Mouse (Mus musculus): ENCODE measurements at regions not wholly inside any gene's neighbourhood (a gene's known extent, or its start where the extent isn't known, plus 50 kb on each side); places are given as distances from the start of the nearest gene placed in this dataset.

DNA sequence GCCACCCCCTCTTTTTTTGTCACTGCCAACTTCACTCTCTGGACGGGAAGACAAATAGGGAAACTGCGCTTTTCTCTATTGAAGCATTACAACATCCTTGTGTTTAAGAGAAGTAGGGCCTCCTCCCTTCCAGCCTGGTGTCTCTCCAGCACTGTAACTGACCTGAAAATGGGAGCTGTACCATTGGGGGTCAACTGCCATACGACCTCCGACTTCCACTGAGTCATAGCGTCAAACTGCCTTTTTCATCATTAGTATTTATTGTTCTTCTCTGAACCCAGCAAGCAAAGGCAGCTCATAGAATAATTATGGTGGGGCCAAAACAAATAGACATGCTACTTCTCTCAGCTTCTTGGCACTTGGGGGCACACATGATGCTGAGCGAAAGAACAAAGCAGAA is 301.2 kb upstream of the Jag1 start:
- H3K9ac ChIP-seq, result no peak overlapping the region
- H3K4me3 ChIP-seq (replicated peaks), result no peak overlapping the region
- no peaks in the 10 kb centered on the region for H3K27me3 ChIP-seq
- no peaks in the 10 kb centered on the region for H3K36me3 ChIP-seq (replicated peaks)
- no peak overlapping the region for H3K27ac ChIP-seq
- WGBS, result 86% methylated on average over 6 of the region's 6 CpGs
- no peak for ATAC-seq (ENCODE audit: low FRiP score)
- no peaks in the 10 kb centered on the region for H3K9me3 ChIP-seq
- no peaks in the 10 kb centered on the region for H3K4me1 ChIP-seq
- no peak overlapping the region for H3K4me2 ChIP-seq

DNA sequence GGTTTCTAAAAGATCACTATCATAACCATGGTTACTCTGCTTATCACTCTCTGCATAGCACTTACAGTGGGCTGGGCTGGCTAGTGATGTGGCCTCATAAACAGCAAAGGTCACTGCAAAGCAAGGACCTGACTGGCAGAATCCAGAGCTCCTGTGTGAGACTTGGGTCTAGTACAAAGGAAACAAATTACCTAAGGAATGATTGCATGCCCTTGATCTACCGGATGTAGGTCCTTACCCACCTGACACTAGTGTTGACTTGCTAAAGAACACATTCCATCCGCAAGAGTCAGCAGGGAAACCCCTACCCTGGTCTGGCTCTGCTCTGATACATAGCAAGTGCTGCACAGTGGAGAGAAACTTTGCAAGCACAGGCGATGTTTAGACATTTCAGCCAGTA is 297.0 kb upstream of the Jag1 start:
- H3K36me3 ChIP-seq (replicated peaks), result no peaks in the 10 kb centered on the region
- no peak overlapping the region for H3K9ac ChIP-seq
- H3K4me3 ChIP-seq (replicated peaks), result no peak overlapping the region
- no peaks in the 10 kb centered on the region for H3K9me3 ChIP-seq
- H3K4me1 ChIP-seq, result no peaks in the 10 kb centered on the region
- no peak overlapping the region for H3K27ac ChIP-seq
- WGBS, result 91% methylated on average over 3 of the region's 3 CpGs
- no peak for ATAC-seq (ENCODE audit: low FRiP score)
- no peak overlapping the region for H3K4me2 ChIP-seq
- no peaks in the 10 kb centered on the region for H3K27me3 ChIP-seq

DNA sequence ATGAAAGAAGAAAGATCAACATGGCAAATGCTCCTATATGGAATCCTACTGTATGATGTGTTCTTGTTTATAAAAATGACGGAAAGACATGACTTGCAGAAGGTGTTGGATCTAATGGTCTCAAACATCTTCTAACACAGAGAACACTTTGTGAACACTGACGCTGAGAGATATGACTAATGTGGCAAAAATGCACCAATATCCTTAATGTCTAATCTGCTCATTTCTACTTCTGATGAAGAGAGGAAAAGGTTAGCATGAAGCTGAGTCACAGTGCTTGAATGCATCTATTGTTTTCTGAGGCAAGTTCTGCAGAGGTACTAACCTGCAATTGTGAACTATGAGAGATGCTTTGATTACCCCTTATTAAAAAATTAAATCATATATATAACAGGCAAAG is 293.2 kb upstream of the Jag1 start:
- Histone ChIP-seq H3K4me3 (replicated peaks) (no peak overlapping the region), H3K4me2 (no peak overlapping the region), H3K4me1 (no peaks in the 10 kb centered on the region), H3K9me3 (no peaks in the 10 kb centered on the region), H3K27ac (no peak overlapping the region), H3K27me3 (no peaks in the 10 kb centered on the region), H3K9ac (no peak overlapping the region), H3K36me3 (replicated peaks) (no peaks in the 10 kb centered on the region)
- 92% methylated on average over 2 of the region's 2 CpGs for WGBS
- no peak for ATAC-seq (ENCODE audit: low FRiP score)

DNA sequence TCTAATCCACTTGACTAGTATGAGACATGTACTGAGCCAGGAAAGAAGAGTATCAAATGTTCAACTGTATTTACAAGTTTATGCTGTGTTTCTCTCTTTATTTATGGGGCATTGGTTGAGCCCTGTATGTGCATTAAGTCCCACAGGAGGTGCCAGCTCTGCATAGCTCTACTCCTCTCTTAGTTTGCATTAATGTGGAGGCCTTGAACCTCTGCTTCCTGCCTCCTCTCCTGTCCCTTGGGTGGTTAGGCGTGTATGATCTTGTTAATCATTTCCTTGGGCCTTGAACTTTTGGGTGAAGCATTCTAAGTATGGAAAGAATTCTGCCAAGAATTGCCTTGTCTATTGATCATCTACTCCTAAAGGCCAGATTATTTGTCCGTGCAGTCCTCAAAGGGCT is 291.9 kb upstream of the Jag1 start:
- no peak overlapping the region for H3K9ac ChIP-seq
- no peak overlapping the region for H3K4me3 ChIP-seq (replicated peaks)
- 87% methylated on average over 2 of the region's 2 CpGs for WGBS
- no peaks in the 10 kb centered on the region for H3K4me1 ChIP-seq
- no peak overlapping the region for H3K27ac ChIP-seq
- no peaks in the 10 kb centered on the region for H3K36me3 ChIP-seq (replicated peaks)
- no peak for ATAC-seq (ENCODE audit: low FRiP score)
- no peak overlapping the region for H3K4me2 ChIP-seq
- H3K27me3 ChIP-seq, result no peaks in the 10 kb centered on the region
- H3K9me3 ChIP-seq, result no peaks in the 10 kb centered on the region

DNA sequence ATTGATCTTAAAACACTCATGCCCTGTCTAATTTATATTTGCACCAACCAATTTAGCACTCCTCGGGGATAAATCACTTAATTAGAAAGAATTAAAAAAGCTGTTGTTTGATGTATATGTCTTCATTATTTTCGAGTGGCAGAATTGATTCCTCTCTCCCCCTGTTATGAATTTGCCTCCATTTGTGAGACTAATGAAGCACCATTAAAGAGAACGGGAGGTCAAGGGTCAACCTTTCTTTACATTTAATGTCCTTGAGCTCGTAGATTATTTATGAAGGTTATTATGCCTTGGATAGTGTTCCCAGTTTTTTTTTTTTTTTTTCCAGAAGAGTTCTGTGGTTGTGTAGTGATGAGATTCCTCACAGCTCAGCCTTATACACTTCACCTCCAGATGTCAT is 277.0 kb upstream of the Jag1 start:
- no peak for ATAC-seq (ENCODE audit: low FRiP score)
- H3K4me3 ChIP-seq (replicated peaks), result no peak overlapping the region
- H3K4me1 ChIP-seq, result no peaks in the 10 kb centered on the region
- no peak overlapping the region for H3K4me2 ChIP-seq
- no peak overlapping the region for H3K9ac ChIP-seq
- WGBS, result 47% methylated on average over 4 of the region's 4 CpGs
- no peaks in the 10 kb centered on the region for H3K9me3 ChIP-seq
- no peak overlapping the region for H3K27ac ChIP-seq
- H3K27me3 ChIP-seq, result no peaks in the 10 kb centered on the region
- H3K36me3 ChIP-seq (replicated peaks), result no peaks in the 10 kb centered on the region

DNA sequence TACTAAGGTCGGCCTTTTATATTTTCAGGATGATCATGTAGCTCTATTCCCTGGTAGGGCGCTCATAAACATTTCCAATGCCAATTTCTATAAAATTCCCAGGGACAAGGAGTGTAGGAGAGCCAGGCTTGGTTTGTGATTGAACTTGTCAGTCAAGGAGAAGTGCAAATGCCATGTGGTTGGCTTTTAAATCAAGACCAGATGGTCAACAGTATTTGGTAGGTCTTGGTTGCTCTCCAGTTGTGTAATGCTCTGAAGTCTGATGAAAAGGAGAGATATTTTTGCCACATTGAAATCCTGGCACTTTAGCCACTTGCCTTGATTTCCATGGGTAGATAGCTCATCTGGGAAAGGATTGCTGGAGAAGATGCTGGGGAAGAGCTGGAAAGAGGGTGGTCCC is 263.4 kb upstream of the Jag1 start:
- no peaks in the 10 kb centered on the region for H3K4me1 ChIP-seq
- no peak overlapping the region for H3K27ac ChIP-seq
- no peak overlapping the region for H3K4me3 ChIP-seq (replicated peaks)
- H3K9ac ChIP-seq, result no peak overlapping the region
- ATAC-seq (ENCODE audit: low FRiP score), result no peak
- no peaks in the 10 kb centered on the region for H3K36me3 ChIP-seq (replicated peaks)
- no peak overlapping the region for H3K4me2 ChIP-seq
- WGBS, result 84% methylated on average over 2 of the region's 2 CpGs
- H3K9me3 ChIP-seq, result no peaks in the 10 kb centered on the region
- H3K27me3 ChIP-seq, result no peaks in the 10 kb centered on the region

DNA sequence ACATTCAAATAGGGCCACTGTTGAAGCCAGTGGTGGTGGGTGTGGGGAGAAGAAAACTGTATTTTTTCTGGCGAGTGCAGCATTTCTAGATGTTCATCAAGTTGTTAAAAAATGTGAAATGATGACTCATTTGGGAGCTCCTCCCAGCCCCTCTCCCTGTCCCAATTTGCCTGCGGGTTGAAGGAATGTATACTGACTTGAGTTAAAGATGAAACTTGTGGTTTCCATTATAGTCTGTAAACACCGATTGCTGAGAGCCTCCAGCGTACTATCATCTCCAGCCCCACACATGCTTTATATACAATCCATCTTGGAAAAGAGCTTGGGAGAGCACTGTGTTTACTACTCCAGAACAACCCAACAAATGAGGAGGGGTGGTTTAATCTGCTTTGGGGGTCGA is 258.9 kb upstream of the Jag1 start:
- H3K4me2 ChIP-seq, result no peak overlapping the region
- no peaks in the 10 kb centered on the region for H3K9me3 ChIP-seq
- H3K4me3 ChIP-seq (replicated peaks), result no peak overlapping the region
- no peak overlapping the region for H3K9ac ChIP-seq
- H3K4me1 ChIP-seq, result no peaks in the 10 kb centered on the region
- ATAC-seq (ENCODE audit: low FRiP score), result no peak
- H3K27ac ChIP-seq, result no peak overlapping the region
- H3K27me3 ChIP-seq, result no peaks in the 10 kb centered on the region
- WGBS, result 86% methylated on average over 5 of the region's 5 CpGs
- no peaks in the 10 kb centered on the region for H3K36me3 ChIP-seq (replicated peaks)

DNA sequence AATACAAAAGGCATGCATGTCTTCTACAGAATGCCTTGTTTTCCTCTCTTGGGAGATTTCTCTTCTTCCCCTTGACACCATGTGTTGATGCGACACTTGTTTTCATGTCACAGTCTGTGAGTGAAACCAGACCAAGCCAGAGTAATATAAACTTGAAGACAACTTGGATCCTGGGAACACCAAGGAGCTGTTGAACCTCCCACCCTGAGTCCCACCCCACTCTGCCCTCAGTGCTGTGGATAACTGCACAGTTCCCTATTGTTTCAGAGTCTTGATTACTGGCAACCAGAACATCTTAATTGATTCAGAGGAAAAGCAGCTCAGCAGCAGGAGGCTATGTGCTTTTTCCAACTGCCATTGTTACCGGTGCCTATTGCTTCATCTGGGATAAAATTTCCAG is 254.6 kb upstream of the Jag1 start:
- ATAC-seq (ENCODE audit: low FRiP score), result no peak
- no peak overlapping the region for H3K27ac ChIP-seq
- no peak overlapping the region for H3K4me3 ChIP-seq (replicated peaks)
- H3K9me3 ChIP-seq, result no peaks in the 10 kb centered on the region
- 84% methylated on average over 2 of the region's 2 CpGs for WGBS
- H3K4me1 ChIP-seq, result no peaks in the 10 kb centered on the region
- H3K27me3 ChIP-seq, result no peaks in the 10 kb centered on the region
- no peak overlapping the region for H3K4me2 ChIP-seq
- no peaks in the 10 kb centered on the region for H3K36me3 ChIP-seq (replicated peaks)
- no peak overlapping the region for H3K9ac ChIP-seq

DNA sequence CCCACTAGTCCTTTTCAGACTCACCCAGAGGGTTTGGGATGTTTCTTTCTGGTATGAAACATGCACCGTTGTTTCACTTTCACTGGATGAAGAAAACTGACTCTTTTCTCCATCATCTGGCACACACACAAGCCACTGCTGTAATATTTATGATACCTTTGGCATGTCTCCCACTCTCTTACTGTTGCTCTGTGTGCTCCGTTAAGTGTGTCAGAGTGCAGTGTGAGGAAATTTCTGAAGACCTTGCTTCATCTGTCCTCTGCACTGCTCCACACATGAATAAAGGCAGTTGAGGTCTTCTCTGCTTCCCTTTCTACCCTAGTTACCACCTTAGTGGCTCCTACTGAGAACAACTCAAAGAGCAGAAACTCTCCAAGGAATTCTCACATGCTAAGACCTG is 246.6 kb upstream of the Jag1 start:
- 100% methylated on average over 2 of the region's 2 CpGs for WGBS
- ATAC-seq (ENCODE audit: low FRiP score), result no peak

DNA sequence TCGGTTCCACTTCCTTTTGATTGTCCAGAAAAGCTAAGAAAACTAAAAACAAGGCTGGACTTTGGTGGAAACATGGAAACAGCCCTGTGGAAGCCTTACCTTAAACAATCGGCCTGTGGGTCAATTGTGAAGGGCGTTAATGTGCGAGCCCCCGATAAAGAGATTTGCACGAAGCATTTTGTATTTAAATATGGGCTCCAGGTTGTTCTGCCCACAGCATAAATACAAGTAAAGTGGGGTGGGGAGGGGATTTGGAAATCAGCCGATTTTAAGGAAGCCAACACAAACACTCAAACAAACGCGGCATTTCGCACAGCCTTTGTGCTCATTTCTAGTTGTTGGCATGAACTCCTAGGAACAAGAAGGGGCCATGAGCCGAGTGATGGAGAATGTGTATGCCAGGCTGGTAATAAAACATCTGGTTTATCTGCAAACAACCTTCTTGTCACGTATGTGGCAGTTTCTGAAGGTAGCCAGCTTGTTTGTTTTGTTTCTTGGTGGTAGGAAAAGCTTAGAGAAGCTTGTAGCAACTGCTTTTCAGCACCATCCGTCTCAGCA is 240.8 kb upstream of the Jag1 start:
- no peaks in the 10 kb centered on the region for H3K9me3 ChIP-seq
- H3K4me3 ChIP-seq (replicated peaks), result no peak overlapping the region
- WGBS, result 86% methylated on average over 13 of the region's 13 CpGs

More for the DNA sequence above, 246.6 kb upstream of the Jag1 start:
- no peaks in the 10 kb centered on the region for H3K36me3 ChIP-seq (replicated peaks)
- no peaks in the 10 kb centered on the region for H3K27me3 ChIP-seq
- H3K4me1 ChIP-seq, result no peaks in the 10 kb centered on the region
- no peaks in the 10 kb centered on the region for H3K9me3 ChIP-seq
- H3K27ac ChIP-seq, result no peak overlapping the region
- no peak overlapping the region for H3K4me3 ChIP-seq (replicated peaks)
- H3K9ac ChIP-seq, result no peak overlapping the region
- no peak overlapping the region for H3K4me2 ChIP-seq

DNA sequence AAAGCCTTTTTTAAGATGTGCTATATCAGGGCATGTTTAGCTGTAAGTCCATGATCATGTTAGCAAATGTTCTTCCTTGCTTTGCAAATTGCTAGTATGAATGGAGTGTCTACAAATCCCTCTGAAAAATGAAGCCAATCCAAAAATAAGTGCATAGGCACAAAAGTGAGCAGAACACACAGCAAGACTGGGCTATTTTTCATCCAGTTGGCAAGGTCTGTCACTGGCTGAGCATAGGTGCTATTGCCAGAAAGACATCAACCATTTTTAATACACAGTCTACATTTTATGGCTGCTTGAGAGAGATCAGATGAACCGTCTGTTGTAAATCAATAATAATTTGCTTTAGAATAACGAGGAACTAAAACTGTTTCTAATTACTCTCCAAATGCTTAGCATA is 227.3 kb upstream of the Jag1 start:
- H3K4me3 ChIP-seq (replicated peaks), result no peak overlapping the region
- no peak for ATAC-seq (ENCODE audit: low FRiP score)
- no peak overlapping the region for H3K27ac ChIP-seq
- no peaks in the 10 kb centered on the region for H3K27me3 ChIP-seq
- H3K9ac ChIP-seq, result no peak overlapping the region
- H3K9me3 ChIP-seq, result no peaks in the 10 kb centered on the region
- no peaks in the 10 kb centered on the region for H3K4me1 ChIP-seq
- no peaks in the 10 kb centered on the region for H3K36me3 ChIP-seq (replicated peaks)
- no peak overlapping the region for H3K4me2 ChIP-seq
- 82% methylated on average over 2 of the region's 2 CpGs for WGBS

More for the DNA sequence above, 240.8 kb upstream of the Jag1 start:
- H3K4me1 ChIP-seq, result no peaks in the 10 kb centered on the region
- H3K27ac ChIP-seq, result no peak overlapping the region
- H3K9ac ChIP-seq, result no peak overlapping the region
- no peak overlapping the region for H3K4me2 ChIP-seq
- H3K27me3 ChIP-seq, result no peaks in the 10 kb centered on the region
- no peak for ATAC-seq (ENCODE audit: low FRiP score)
- H3K36me3 ChIP-seq (replicated peaks), result no peaks in the 10 kb centered on the region

DNA sequence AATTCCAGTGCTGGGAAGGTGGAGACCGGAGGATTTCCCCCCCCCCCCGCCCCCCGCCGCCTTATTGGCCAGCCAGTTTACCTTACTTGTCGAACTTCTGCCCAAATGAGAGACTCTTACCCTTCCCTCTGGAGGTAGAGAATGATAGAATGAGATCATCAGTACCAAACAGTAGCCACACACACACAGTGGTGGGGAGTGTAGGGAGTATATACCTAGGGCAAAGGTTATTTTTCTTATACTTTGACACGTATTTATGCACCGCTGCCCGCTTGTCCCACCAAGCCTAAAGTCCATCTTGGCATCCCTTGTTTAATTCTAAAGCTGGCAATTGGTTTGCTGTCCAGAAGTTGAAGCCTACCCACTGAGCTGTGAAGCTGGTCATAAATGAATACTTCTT is 213.6 kb upstream of the Jag1 start:
- ATAC-seq (ENCODE audit: low FRiP score), result no peak
- Histone ChIP-seq H3K4me1 (no peaks in the 10 kb centered on the region), H3K27me3 (no peaks in the 10 kb centered on the region), H3K4me2 (no peak overlapping the region), H3K4me3 (replicated peaks) (no peak overlapping the region), H3K36me3 (replicated peaks) (no peaks in the 10 kb centered on the region), H3K27ac (no peak overlapping the region), H3K9ac (no peak overlapping the region), H3K9me3 (no peaks in the 10 kb centered on the region)
- 88% methylated on average over 8 of the region's 8 CpGs for whole genome bisulfite sequencing

DNA sequence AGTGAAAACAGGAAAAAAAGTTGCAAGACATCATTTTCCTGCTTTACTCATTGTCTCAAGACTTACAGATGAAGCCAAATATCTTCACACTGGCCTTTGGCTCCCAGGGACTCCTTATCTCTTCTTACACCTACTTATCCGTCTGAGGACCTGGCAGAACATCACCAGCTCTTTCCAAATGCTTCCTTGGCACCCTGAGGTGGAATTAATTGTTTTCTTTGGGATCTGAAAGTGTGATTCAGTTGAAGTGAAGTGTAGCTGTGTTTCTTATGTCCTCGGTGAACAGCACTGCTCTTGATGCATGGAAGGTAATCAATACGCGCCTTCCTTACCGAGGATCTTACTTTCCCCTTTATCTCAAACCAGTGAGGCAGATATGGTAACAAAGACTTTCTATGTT is 207.0 kb upstream of the Jag1 start:
- Histone ChIP-seq H3K4me3 (replicated peaks) (no peak overlapping the region), H3K9ac (no peak overlapping the region), H3K27me3 (no peaks in the 10 kb centered on the region), H3K27ac (no peak overlapping the region), H3K36me3 (replicated peaks) (no peaks in the 10 kb centered on the region), H3K9me3 (no peaks in the 10 kb centered on the region), H3K4me1 (no peaks in the 10 kb centered on the region), H3K4me2 (no peak overlapping the region)
- no peak for ATAC-seq (ENCODE audit: low FRiP score)
- WGBS, result 66% methylated on average over 5 of the region's 5 CpGs

DNA sequence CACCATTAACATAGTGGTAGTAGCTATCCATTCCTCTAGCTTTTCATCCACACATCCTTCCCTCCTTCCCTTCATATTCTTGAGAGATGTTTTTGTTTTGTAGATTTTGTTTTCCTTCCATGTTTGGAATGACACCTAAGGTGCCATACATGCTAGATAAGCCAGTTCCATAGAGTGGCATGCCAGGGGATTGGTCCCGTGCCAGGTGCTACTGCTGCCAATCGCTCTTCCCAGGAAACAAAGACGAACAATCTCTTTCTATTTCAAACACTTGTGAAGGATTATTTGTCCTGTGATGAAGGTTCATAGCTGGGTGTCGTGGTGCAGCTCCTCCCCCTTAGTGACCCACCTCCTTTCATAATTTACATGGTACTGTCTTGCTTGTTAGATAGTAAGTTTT is 194.1 kb upstream of the Jag1 start:
- no peaks in the 10 kb centered on the region for H3K36me3 ChIP-seq (replicated peaks)
- no peak overlapping the region for H3K9ac ChIP-seq
- no peak for ATAC-seq (ENCODE audit: low FRiP score)
- H3K4me1 ChIP-seq, result no peaks in the 10 kb centered on the region
- no peak overlapping the region for H3K4me2 ChIP-seq
- H3K27ac ChIP-seq, result no peak overlapping the region
- 88% methylated on average over 4 of the region's 4 CpGs for WGBS
- no peaks in the 10 kb centered on the region for H3K27me3 ChIP-seq
- H3K9me3 ChIP-seq, result no peaks in the 10 kb centered on the region
- H3K4me3 ChIP-seq (replicated peaks), result no peak overlapping the region

Data from forebrain, embryonic 12.5 days (tissue).